16 mouse cellular contexts compared by ENCODE assay signal in genomic region chr8:93572841-93573240, GRCm38 (mm10). TPM values are rescaled to one million over a fixed set of nuclear protein-coding genes. Genes with fewer than 3 reads are reported as not detected.
A peak's percentile ranks its signal among the peaks of the same experiment; 100 is the strongest.
DNase-seq lines count a peak whose midpoint lies in the region; ATAC-seq and TF ChIP-seq lines count a peak whose summit lies in the region.
"Had no signal": no experiment of that assay in that cellular context is flagged by ENCODE, and none has a peak within 500 bp of the region (broad histone marks: within the 10 kb centered on the region; RNA-seq: fewer than 3 reads in every experiment).

No protein-coding gene starts in this region.

- no peaks in the 10 kb centered on the region for H3K36me3 ChIP-seq in heart, embryonic 16.5 days (ENCODE audit: control insufficient read depth, insufficient read depth)
- H3K36me3 ChIP-seq in lung, postnatal 0 days (ENCODE audit: insufficient read depth, low read length): no peaks in the 10 kb centered on the region
- no peaks in the 10 kb centered on the region for H3K36me3 ChIP-seq in hindbrain, embryonic 16.5 days (ENCODE audit: control insufficient read depth, insufficient read depth, low read length)
- H3K36me3 ChIP-seq: limb, embryonic 12.5 days; liver, embryonic 15.5 days had no signal

- TF ChIP-seq CTCF in lung, postnatal 0 days (IDR thresholded peaks at IDR 0.05): no peak

- DNase-seq in heart, adult 8-10 months (ENCODE audit: low spot score): no peak
- DNase-seq in lung, postnatal 0 days (ENCODE audit: low spot score): no peak
- no peak for DNase-seq in lung, postnatal 14 days
- DNase-seq in urinary bladder, adult 18-20 months (ENCODE audit: low spot score in 2 of 2): no peak
- DNase-seq in adrenal gland, adult 18-20 months (ENCODE audit: low spot score in 2 of 2): no peak
- DNase-seq: adrenal gland, postnatal 10 days; B cell, adult 2 months; cerebellum, adult 8-10 months; thymus, postnatal 25 days had no signal

- H3K9ac ChIP-seq in heart, embryonic 16.5 days (ENCODE audit: low read length): no peak overlapping the region
- H3K9ac ChIP-seq in lung, postnatal 0 days (replicated peaks; ENCODE audit: low read depth): no peak overlapping the region
- H3K9ac ChIP-seq in hindbrain, embryonic 16.5 days (ENCODE audit: low read depth, low read length): no peak overlapping the region
- H3K9ac ChIP-seq: limb, embryonic 12.5 days; liver, embryonic 15.5 days had no signal

- no peak for ATAC-seq in heart, embryonic 16.5 days (replicated peaks; ENCODE audit: extremely low read depth, insufficient read depth, low FRiP score)
- no peak for ATAC-seq in lung, postnatal 0 days
- no peak for ATAC-seq in hindbrain, embryonic 16.5 days

- 0 out of 2 replicates have a peak overlapping the region, but pooled peaks have one; percentile 39 for H3K27ac ChIP-seq in heart, embryonic 16.5 days (ENCODE audit: low read length)
- H3K27ac ChIP-seq in lung, postnatal 0 days (ENCODE audit: low read length): peak overlapping the region; percentile 68; the same call in 1 of the 2 replicates
- peak overlapping the region; percentile 54; the same call in 1 of the 2 replicates for H3K27ac ChIP-seq in hindbrain, embryonic 16.5 days (ENCODE audit: low read depth, low read length)
- H3K27ac ChIP-seq: limb, embryonic 12.5 days; liver, embryonic 15.5 days had no signal

- H3K4me1 ChIP-seq in heart, embryonic 16.5 days (ENCODE audit: control insufficient read depth, insufficient read depth, low read length): peaks cover 26% of the 10 kb centered on the region
- peaks cover 2% of the 10 kb centered on the region; the same call in 1 of the 2 replicates for H3K4me1 ChIP-seq in lung, postnatal 0 days (ENCODE audit: insufficient read depth, low read depth, low read length)
- H3K4me1 ChIP-seq in hindbrain, embryonic 16.5 days (ENCODE audit: control insufficient read depth, insufficient read depth, low read depth, low read length): peaks cover 37% of the 10 kb centered on the region
- H3K4me1 ChIP-seq: limb, embryonic 12.5 days; liver, embryonic 15.5 days had no signal

- no peak overlapping the region for H3K4me3 ChIP-seq in heart, embryonic 16.5 days (ENCODE audit: low read length)
- no peak overlapping the region for H3K4me3 ChIP-seq in lung, postnatal 0 days (ENCODE audit: low read depth, low read length)
- no peak overlapping the region for H3K4me3 ChIP-seq in hindbrain, embryonic 16.5 days (ENCODE audit: low read length)
- H3K4me3 ChIP-seq: limb, embryonic 12.5 days; liver, embryonic 15.5 days; myocyte had no signal

- no peak overlapping the region for H3K4me2 ChIP-seq in heart, embryonic 16.5 days (ENCODE audit: low read depth, low read length)
- H3K4me2 ChIP-seq in lung, postnatal 0 days (replicated peaks; ENCODE audit: low read depth, low read length): no peak overlapping the region
- no peak overlapping the region for H3K4me2 ChIP-seq in hindbrain, embryonic 16.5 days (ENCODE audit: low read length)
- H3K4me2 ChIP-seq: limb, embryonic 12.5 days; liver, embryonic 15.5 days had no signal

- WGBS in heart, embryonic 16.5 days: 85% methylated on average over 9 of the region's 9 CpGs
- 83% methylated on average over 9 of the region's 9 CpGs for WGBS in lung, postnatal 0 days
- 69% methylated on average over 9 of the region's 9 CpGs for WGBS in hindbrain, embryonic 16.5 days

- TF ChIP-seq EP300 in lung, postnatal 0 days (IDR thresholded peaks at IDR 0.05): no peak

- H3K27me3 ChIP-seq in heart, embryonic 16.5 days (ENCODE audit: control insufficient read depth, insufficient read depth, low read length): no peaks in the 10 kb centered on the region
- H3K27me3 ChIP-seq in lung, postnatal 0 days (replicated peaks; ENCODE audit: insufficient read depth, low read length): no peaks in the 10 kb centered on the region
- H3K27me3 ChIP-seq in hindbrain, embryonic 16.5 days (replicated peaks; ENCODE audit: control insufficient read depth, insufficient read depth, low read length): no peaks in the 10 kb centered on the region
- H3K27me3 ChIP-seq: limb, embryonic 12.5 days; liver, embryonic 15.5 days had no signal

- H3K9me3 ChIP-seq in heart, embryonic 16.5 days (replicated peaks; ENCODE audit: control insufficient read depth, low read length): peaks cover 9% of the 10 kb centered on the region
- H3K9me3 ChIP-seq in lung, postnatal 0 days (ENCODE audit: low read length): no peaks in the 10 kb centered on the region
- no peaks in the 10 kb centered on the region for H3K9me3 ChIP-seq in hindbrain, embryonic 16.5 days (ENCODE audit: control insufficient read depth, low read length)
- H3K9me3 ChIP-seq: liver, embryonic 15.5 days had no signal

RNA-seq across cellular contexts. Expression of gene Ces5a, which starts 37.2 kb away (rescaled TPM):
- polyA plus RNA-seq in heart, embryonic 16.5 days (2015; fragmentation: Nextera tagmentation; extraction: Ambion mirVana): 0.24 and 0.28 TPM in 2 replicates
- not detected for total RNA-seq in heart, adult 8-10 months (2022)
- polyA plus RNA-seq in lung, postnatal 0 days (2015; fragmentation: Nextera tagmentation; extraction: Ambion mirVana): 0.17 TPM in 1 of 2 replicates, not detected in the other
- 0.20 and 0.78 TPM in 2 replicates for polyA plus RNA-seq in hindbrain, embryonic 16.5 days (2015; fragmentation: Nextera tagmentation; extraction: Ambion mirVana)
- total RNA-seq in adrenal gland, adult 18-20 months (2021): not detected
- total RNA-seq: heart, adult 18-20 months; hematopoietic stem cell, adult 5-6 weeks had no signal
- polyA plus RNA-seq: limb, embryonic 12.5 days; liver, embryonic 15.5 days had no signal
